Mouse (Mus musculus) lung, embryonic 16.5 days (tissue): Measurements from ENCODE around the gene Rab11b. TPM values are rescaled to one million over a fixed set of nuclear protein-coding genes. Genes with fewer than 3 reads are reported as not detected.

Experiments used
- ATAC-seq: fragments of 200-750 bp; cut with Nextera tagmentation; 2 replicates; pipeline ENCODE4 v1.8.0; 2017; ENCODE audit warnings: low read depth, mild to moderate bottlenecking, moderate library complexity
- H3K27ac ChIP-seq: fragments of 300-500 bp; sonication (generic); 2 replicates; pipeline ENCODE4 v1.5.1; 2014; ENCODE audit warnings: mild to moderate bottlenecking, control low read depth, low read length
- H3K27me3 ChIP-seq: fragments of 300-500 bp; sonication (generic); 2 replicates; pipeline ENCODE4 v1.6.1; 2014; ENCODE audit warnings: low read depth, low read length, mixed read lengths; ENCODE audit not compliant: control insufficient read depth, insufficient read depth
- H3K36me3 ChIP-seq: fragments of 300-500 bp; sonication (generic); 2 replicates; pipeline ENCODE4 v1.6.1; 2014; ENCODE audit warnings: low read length; ENCODE audit not compliant: control insufficient read depth, insufficient read depth
- H3K4me1 ChIP-seq: fragments of 300-500 bp; sonication (generic); replicated peaks from 2 replicates; pipeline ENCODE4 v1.6.1; 2014; ENCODE audit warnings: low read length, mixed read lengths; ENCODE audit not compliant: control insufficient read depth, insufficient read depth
- H3K4me2 ChIP-seq: fragments of 300-500 bp; sonication (generic); 2 replicates; pipeline ENCODE4 v1.6.1; 2014; ENCODE audit warnings: low read depth, low read length, control low read depth
- H3K4me3 ChIP-seq: fragments of 300-500 bp; sonication (generic); 2 replicates; pipeline ENCODE4 v1.5.1; 2014; ENCODE audit warnings: mild to moderate bottlenecking, low read length, control low read depth
- H3K9ac ChIP-seq: fragments of 300-500 bp; sonication (generic); 2 replicates; pipeline ENCODE4 v1.6.1; 2014; ENCODE audit warnings: low read length, control low read depth
- H3K9me3 ChIP-seq: fragments of 300-500 bp; sonication (generic); 2 replicates; pipeline ENCODE4 v1.6.1; 2016; ENCODE audit warnings: low read length; ENCODE audit not compliant: control insufficient read depth
- WGBS: fragments of 180-500 bp; shearing (Covaris S2); extraction: QIAGEN DNeasy Blood & Tissue Kit; methylation state at CpG from one replicate; pipeline ENCODE4 v1.1.7; 2014; 5-methylcytosine and 5-hydroxymethylcytosine counted together
- polyA plus RNA-seq: library from polyadenylated mRNA; unstranded; fragments of >200 nt; fragmentation: Nextera tagmentation; extraction: Ambion mirVana; gene quantifications from 2 replicates; pipeline ENCODE4 v1.2.1, GENCODE M21; 2015

The Rab11b gene
- polyA plus RNA-seq, 1 experiment from 2014 or later: 279 TPM

DNA sequence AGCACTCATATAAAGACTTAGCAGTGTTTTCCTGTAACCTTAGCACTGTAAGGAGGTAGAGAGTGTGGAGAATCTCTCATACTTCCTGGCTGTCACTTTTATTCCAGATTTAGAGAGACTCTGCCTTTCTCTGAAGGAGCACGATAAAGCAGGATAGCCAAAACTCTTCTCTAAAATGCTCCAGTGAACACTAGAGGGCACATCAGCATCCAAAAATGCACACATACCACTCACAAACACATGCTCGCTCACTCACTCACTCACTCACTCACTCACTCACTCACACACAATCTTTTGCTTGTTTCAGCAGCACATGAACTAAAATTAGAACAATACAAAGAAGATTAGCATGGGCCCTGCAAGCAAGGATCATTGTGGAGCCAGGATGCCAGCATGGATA, 31.1 kb downstream of the Rab11b start:
- WGBS: 44% methylated on average over 2 of the region's 2 CpGs
- no peak overlapping the region for H3K27ac ChIP-seq

DNA sequence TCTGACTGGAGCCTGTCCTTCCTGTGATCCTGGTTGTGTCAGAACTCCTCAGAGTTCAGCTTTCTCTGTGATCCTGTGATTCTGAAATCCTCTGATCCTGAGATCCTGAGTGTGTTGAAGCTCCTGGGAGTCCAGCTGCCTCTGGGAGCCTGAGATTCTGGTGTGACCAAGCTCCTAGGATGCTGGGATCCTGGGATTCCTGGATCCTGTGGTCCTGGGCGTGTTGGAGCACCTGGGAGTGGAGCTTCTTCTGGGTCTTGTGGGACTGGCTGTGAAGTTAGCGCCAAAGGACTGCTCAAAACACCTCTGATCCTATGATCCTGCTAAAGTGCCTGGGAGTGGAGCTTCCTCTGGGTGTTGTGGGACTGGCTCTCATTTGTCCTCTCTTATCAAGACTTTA, 31.9 kb downstream of the Rab11b start:
- Histone ChIP-seq H3K36me3 (no peaks in the 10 kb centered on the region), H3K9ac (no peak overlapping the region), H3K9me3 (no peaks in the 10 kb centered on the region), H3K4me1 (no peaks in the 10 kb centered on the region), H3K4me2 (no peak overlapping the region), H3K27me3 (no peaks in the 10 kb centered on the region), H3K4me3 (no peak overlapping the region), H3K27ac (no peak overlapping the region)
- ATAC-seq: no peak
- WGBS: 74% methylated on average over 2 of the region's 2 CpGs

More for the DNA sequence above, 31.1 kb downstream of the Rab11b start:
- Histone ChIP-seq H3K4me1 (no peaks in the 10 kb centered on the region), H3K4me2 (no peak overlapping the region), H3K9ac (no peak overlapping the region), H3K36me3 (no peaks in the 10 kb centered on the region), H3K27me3 (no peaks in the 10 kb centered on the region), H3K9me3 (no peaks in the 10 kb centered on the region), H3K4me3 (no peak overlapping the region)
- no peak for ATAC-seq

DNA sequence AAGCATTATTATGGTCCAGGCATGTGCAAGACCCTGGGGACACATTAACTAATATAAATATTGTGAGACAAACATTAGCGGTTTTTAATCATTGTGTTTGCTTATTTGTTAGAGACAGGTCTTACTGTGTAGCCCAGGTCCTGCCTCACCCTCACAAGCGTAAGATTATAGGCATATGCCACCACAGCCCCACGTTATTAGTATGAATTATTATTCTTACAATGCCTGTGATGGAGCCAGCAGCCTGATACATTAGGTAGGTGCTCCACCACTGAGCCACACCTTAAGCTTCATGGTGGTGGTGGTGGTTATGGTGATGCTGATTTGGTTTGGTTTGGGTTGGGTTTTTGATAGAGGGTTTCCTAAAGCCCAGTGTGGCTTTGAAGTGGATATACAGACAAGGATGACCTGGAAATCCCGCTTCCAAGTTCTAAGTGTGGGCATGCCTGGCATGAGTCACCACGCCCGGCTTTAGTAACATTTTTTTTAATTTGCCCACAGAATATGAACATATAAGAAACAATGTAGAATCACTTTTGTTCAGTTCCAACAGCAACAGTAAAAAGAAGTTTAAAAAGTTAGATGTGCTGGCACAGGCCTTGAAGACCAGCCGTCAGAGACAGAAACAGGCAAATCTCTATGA, 40.5 kb downstream of the Rab11b start:
- no peak overlapping the region for H3K9ac ChIP-seq
- H3K4me3 ChIP-seq: no peak overlapping the region
- no peak overlapping the region for H3K4me2 ChIP-seq
- H3K9me3 ChIP-seq: no peaks in the 10 kb centered on the region
- no peaks in the 10 kb centered on the region for H3K36me3 ChIP-seq
- no peaks in the 10 kb centered on the region for H3K4me1 ChIP-seq
- no peak for ATAC-seq
- H3K27ac ChIP-seq: no peak overlapping the region
- no peaks in the 10 kb centered on the region for H3K27me3 ChIP-seq
- WGBS: 91% methylated on average over 7 of the region's 7 CpGs

DNA sequence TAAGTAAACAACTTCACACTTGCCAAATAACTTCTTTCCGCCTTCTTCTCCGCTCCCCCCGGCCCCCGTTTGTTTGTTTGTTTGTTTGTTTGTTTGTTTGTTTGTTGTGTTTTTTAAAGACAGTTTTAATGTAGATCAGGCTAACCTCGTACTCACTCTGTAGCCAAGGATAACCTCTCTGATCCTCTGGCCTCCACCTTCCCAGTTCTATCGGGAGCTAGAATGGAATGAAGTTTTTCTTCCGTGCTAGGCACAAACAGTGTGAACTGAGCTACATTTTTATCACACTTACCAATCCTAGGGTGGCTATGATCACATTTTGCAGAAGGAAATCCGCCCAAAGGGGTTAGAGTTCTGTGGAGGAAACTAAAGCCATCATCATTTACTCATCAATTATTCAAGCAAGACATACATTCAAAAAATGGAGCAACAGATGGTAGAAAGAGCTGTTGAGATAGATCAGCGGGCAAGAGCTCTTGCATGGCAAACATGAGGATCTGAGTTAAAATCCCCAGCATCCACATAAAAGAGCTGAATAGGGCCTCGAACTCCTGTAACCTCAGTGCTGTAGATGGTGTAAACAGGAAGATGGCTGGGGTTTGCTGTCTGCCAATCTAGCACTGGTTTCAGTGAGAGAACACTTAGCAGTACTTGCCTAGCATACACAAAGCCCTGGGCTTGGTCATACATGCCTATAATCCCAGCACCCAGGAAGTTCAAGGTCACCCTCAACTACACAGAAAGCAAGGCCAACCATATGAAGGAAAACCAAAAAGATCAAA, 41.2 kb downstream of the Rab11b start:
- Histone ChIP-seq H3K9me3 (no peaks in the 10 kb centered on the region), H3K4me1 (no peaks in the 10 kb centered on the region), H3K9ac (no peak overlapping the region), H3K4me2 (peak overlapping the region; percentile 41), H3K27me3 (no peaks in the 10 kb centered on the region), H3K36me3 (no peaks in the 10 kb centered on the region), H3K4me3 (peak overlapping the region; percentile 92), H3K27ac (no peak overlapping the region)
- 43% methylated on average over 10 of the region's 10 CpGs for WGBS
- no peak for ATAC-seq

DNA sequence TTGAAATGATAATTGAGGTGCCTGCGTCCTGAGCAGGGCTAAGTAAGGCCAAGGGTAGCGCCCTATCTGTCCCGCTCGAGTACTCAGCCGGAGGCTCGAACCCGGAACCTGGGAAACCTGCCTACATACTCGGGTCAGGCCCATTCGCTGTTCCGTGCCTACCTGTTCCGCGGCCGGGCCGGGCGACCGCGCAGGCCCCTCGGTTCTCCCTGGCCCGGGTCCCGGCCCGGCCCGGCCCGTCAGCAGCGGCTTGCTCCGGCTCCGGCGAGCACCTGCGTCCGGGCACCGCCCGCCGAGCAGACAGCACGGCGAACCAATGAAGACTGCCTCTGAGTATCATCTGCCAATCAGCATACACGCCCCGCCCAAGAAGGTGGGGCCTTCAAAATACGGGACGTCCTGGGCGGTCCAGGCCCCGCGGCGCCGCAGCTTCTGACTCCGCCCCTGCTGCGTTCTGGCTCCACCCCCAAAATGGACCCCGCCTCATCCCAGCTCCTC, 41.9 kb downstream of the Rab11b start, which contains the start of gene March2:
March2 (minus strand) TSS at position 287 of the 498 bp plus-strand sequence.
- WGBS: under 1% methylated on average over 40 of the region's 46 CpGs
- no peaks in the 10 kb centered on the region for H3K27me3 ChIP-seq
- peak within 1 kb of the TSS; percentile 81 for H3K9ac ChIP-seq
- peak within 1 kb of the TSS; percentile 93 for H3K4me2 ChIP-seq
- peak within 1 kb of the TSS; percentile 92 for H3K4me3 ChIP-seq
- no peaks in the 10 kb centered on the region for H3K9me3 ChIP-seq
- ATAC-seq: peak; percentile 100
- H3K4me1 ChIP-seq: no peaks in the 10 kb centered on the region
- 0 out of 2 replicates have a peak within 1 kb of the TSS, but pooled peaks have one; percentile 1 for H3K27ac ChIP-seq
- H3K36me3 ChIP-seq: no peaks in the 10 kb centered on the region

DNA sequence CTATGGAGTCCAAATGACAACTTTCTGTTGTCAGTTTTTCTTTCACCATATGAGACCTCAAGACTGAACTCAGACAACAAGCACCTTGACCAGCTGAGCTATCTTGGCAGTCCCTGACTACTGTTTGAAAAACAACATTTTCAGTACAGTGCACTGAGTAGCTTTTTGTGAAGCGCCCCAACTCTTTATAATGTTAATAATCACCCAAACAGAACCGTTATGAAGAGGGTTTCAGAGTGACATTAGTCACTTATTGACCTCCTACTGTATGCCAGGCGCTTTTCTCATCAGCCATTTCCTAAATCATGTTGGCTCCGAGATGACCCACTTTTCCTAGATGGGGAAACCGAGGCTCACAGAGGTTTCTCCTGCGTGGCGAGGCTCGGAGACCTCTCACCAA, 42.3 kb downstream of the Rab11b start:
- Histone ChIP-seq H3K27me3 (no peaks in the 10 kb centered on the region), H3K36me3 (no peaks in the 10 kb centered on the region), H3K4me3 (peak overlapping the region; percentile 92), H3K9ac (peak overlapping the region; percentile 81), H3K4me1 (no peaks in the 10 kb centered on the region), H3K27ac (0 out of 2 replicates have a peak overlapping the region, but pooled peaks have one; percentile 1), H3K4me2 (peak overlapping the region; percentile 93), H3K9me3 (no peaks in the 10 kb centered on the region)
- WGBS: 8% methylated on average over 8 of the region's 8 CpGs
- ATAC-seq: no peak

DNA sequence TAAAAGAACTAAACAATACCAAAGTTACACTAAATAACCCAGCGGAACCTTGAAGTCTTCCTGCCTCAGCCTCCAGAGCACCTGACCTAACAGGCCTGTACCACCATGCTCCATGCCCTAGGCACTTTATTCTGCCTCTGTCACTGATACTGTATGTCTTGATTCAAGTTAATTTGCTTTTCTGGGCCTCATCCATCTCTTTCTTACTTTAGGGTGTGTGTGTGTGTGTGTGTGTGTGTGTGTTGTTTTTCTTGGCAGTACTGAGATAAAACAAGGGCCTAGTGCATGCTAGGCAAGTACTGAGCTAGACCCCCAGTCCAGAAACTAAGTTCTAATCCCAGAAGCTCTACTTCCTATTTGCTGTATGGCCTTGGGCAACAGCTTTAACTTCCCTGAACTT, 43.1 kb downstream of the Rab11b start:
- Histone ChIP-seq H3K27me3 (no peaks in the 10 kb centered on the region), H3K36me3 (no peaks in the 10 kb centered on the region), H3K9ac (no peak overlapping the region), H3K4me2 (no peak overlapping the region), H3K4me3 (no peak overlapping the region), H3K9me3 (no peaks in the 10 kb centered on the region), H3K4me1 (no peaks in the 10 kb centered on the region), H3K27ac (no peak overlapping the region)
- 90% methylated on average over 1 of the region's 1 CpGs for WGBS
- ATAC-seq: no peak

DNA sequence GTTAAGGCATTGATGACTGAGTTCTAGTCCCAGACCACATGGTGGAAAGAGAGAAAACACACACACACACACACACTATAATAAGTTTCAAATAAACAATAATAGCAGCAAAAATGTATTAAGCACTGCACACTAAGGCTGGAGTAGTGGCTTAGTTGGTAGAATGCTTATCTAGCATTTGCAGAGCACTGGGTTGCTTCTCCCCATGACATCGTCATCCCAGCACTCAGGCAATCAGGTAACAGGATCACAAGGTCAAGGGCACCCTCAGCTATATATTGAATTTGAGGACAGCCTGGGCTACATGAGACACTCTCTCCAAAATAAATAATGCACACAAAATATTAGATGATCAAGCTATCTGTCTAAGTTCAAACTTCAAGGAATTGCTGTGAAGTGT, 45.6 kb downstream of the Rab11b start:
- Histone ChIP-seq H3K4me3 (no peak overlapping the region), H3K27ac (no peak overlapping the region), H3K4me2 (no peak overlapping the region), H3K36me3 (no peaks in the 10 kb centered on the region), H3K4me1 (no peaks in the 10 kb centered on the region), H3K9ac (no peak overlapping the region), H3K27me3 (no peaks in the 10 kb centered on the region), H3K9me3 (no peaks in the 10 kb centered on the region)
- 81% methylated on average over 1 of the region's 1 CpGs for WGBS
- ATAC-seq: no peak

DNA sequence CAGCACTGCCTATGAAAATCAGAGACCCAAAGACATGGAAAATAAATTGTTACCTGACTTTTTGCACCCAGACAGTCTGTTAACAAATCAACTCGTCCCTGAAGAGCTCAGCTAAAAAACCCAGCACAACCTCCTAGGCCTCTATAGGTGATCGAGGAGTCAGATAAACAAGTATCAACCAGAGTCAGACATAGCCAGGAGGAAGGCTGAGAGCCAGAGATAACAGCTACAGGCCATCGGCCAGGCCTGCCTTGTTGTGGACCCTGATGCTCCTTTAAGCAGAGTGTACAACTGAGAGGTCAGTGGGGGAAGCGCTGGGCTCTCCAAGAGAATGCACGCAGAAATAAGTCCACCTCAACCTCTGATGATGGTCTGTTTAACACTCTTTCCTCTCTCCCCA, 47.1 kb downstream of the Rab11b start:
- Histone ChIP-seq H3K4me2 (no peak overlapping the region), H3K9ac (no peak overlapping the region), H3K4me3 (no peak overlapping the region), H3K9me3 (no peaks in the 10 kb centered on the region), H3K36me3 (peaks cover 6% of the 10 kb centered on the region), H3K4me1 (no peaks in the 10 kb centered on the region), H3K27me3 (no peaks in the 10 kb centered on the region), H3K27ac (no peak overlapping the region)
- WGBS: 66% methylated on average over 5 of the region's 5 CpGs
- no peak for ATAC-seq
